Mouse (Mus musculus): ENCODE results near the gene Cabp4. TPM values are rescaled to one million over a fixed set of nuclear protein-coding genes. Genes with fewer than 3 reads are reported as not detected.

Cabp4 gene
- total RNA-seq, 1 experiment from 2014 or later = 0.93 TPM

GRCm38 (mm10) chr19:4094348-4094747 is 49.5 kb downstream of the Cabp4 start:
- no peak for ATAC-seq (ENCODE audit: extremely low read depth, insufficient number of reproducible peaks, low FRiP score, poor library complexity, severe bottlenecking)

- ATAC-seq (ENCODE audit: extremely low read depth, insufficient number of reproducible peaks, low FRiP score, poor library complexity, severe bottlenecking) = no peak
Measured at GRCm38 (mm10) chr19:4093772-4094171, 50.1 kb downstream of the Cabp4 start.

- no peak for ATAC-seq (ENCODE audit: extremely low read depth, insufficient number of reproducible peaks, low FRiP score, poor library complexity, severe bottlenecking)
Measured at GRCm38 (mm10) chr19:4092750-4093149, 51.1 kb downstream of the Cabp4 start.

GRCm38 (mm10) chr19:4091383-4091782 is 52.5 kb downstream of the Cabp4 start:
- ATAC-seq (ENCODE audit: extremely low read depth, insufficient number of reproducible peaks, low FRiP score, poor library complexity, severe bottlenecking) = no peak

GRCm38 (mm10) chr19:4090446-4090845 is 53.4 kb downstream of the Cabp4 start:
- ATAC-seq (ENCODE audit: extremely low read depth, insufficient number of reproducible peaks, low FRiP score, poor library complexity, severe bottlenecking) = no peak

- no peak for ATAC-seq (ENCODE audit: extremely low read depth, insufficient number of reproducible peaks, low FRiP score, poor library complexity, severe bottlenecking)
Measured at GRCm38 (mm10) chr19:4089128-4089527, 54.7 kb downstream of the Cabp4 start.

- no peak for ATAC-seq (ENCODE audit: extremely low read depth, insufficient number of reproducible peaks, low FRiP score, poor library complexity, severe bottlenecking)
Measured at GRCm38 (mm10) chr19:4088146-4088545, 55.7 kb downstream of the Cabp4 start.

- no peak for ATAC-seq (ENCODE audit: extremely low read depth, insufficient number of reproducible peaks, low FRiP score, poor library complexity, severe bottlenecking)
Measured at GRCm38 (mm10) chr19:4087090-4087489, 56.7 kb downstream of the Cabp4 start.

- no peak for ATAC-seq (ENCODE audit: extremely low read depth, insufficient number of reproducible peaks, low FRiP score, poor library complexity, severe bottlenecking)
Measured at GRCm38 (mm10) chr19:4086156-4086555, 57.7 kb downstream of the Cabp4 start.

Other genes with a start within 250 kb of the Cabp4 start
- gene Tcirg1, start 236.9 kb downstream of the Cabp4 start, total RNA-seq (2017) = 158 and 167 TPM in 2 replicates
- 34.7 and 40.1 TPM in 2 replicates for gene Ndufs8, start 231.3 kb downstream of the Cabp4 start, total RNA-seq (2017)
- gene Aldh3b1, start 214.2 kb downstream of the Cabp4 start, total RNA-seq (2017) = 78.5 and 85.2 TPM in 2 replicates
- gene Unc93b1, start 208.8 kb downstream of the Cabp4 start, total RNA-seq (2017) = 628 and 632 TPM in 2 replicates
- gene Aldh3b3, start 185.4 kb downstream of the Cabp4 start, total RNA-seq (2017) = not detected in 2 replicates
- gene Aldh3b2, start 171.7 kb downstream of the Cabp4 start, total RNA-seq (2017) = 0.25 TPM in 1 of 2 replicates, not detected in the other
- not detected in 2 replicates for gene Acy3, start 157.5 kb downstream of the Cabp4 start, total RNA-seq (2017)
- not detected in 2 replicates for gene Tbx10, start 151.3 kb downstream of the Cabp4 start, total RNA-seq (2017)
- 7.0 and 15.5 TPM in 2 replicates for gene Nudt8, start 143.5 kb downstream of the Cabp4 start, total RNA-seq (2017)
- 6.2 and 7.5 TPM in 2 replicates for gene Gm49405, start 143.4 kb downstream of the Cabp4 start, total RNA-seq (2017)
- gene Doc2g, start 140.7 kb downstream of the Cabp4 start, total RNA-seq (2017) = 4.0 and 7.2 TPM in 2 replicates
- gene Ndufv1, start 131.2 kb downstream of the Cabp4 start, total RNA-seq (2017) = 63.9 and 64.6 TPM in 2 replicates
- gene Gstp1, start 106.0 kb downstream of the Cabp4 start, total RNA-seq (2017) = 53.2 and 68.1 TPM in 2 replicates
- gene Gstp2, start 98.0 kb downstream of the Cabp4 start, total RNA-seq (2017) = 1.4 TPM in 1 of 2 replicates, not detected in the other
- 22.6 and 23.6 TPM in 2 replicates for gene Gstp3, start 84.5 kb downstream of the Cabp4 start, total RNA-seq (2017)
- gene Cabp2, start 62.5 kb downstream of the Cabp4 start, total RNA-seq (2017) = not detected in 2 replicates
- 202 and 205 TPM in 2 replicates for gene Cdk2ap2, start 46.9 kb downstream of the Cabp4 start, total RNA-seq (2017)
- gene Pitpnm1, start 44.0 kb downstream of the Cabp4 start, total RNA-seq (2017) = 115 and 132 TPM in 2 replicates
- 53.9 and 61.6 TPM in 2 replicates for gene Aip, start 18.2 kb downstream of the Cabp4 start, total RNA-seq (2017)
- gene Gpr152, start 4.2 kb downstream of the Cabp4 start, total RNA-seq (2017) = 0.12 and 0.23 TPM in 2 replicates
- gene Coro1b, start 4.6 kb upstream of the Cabp4 start, total RNA-seq (2017) = 134 and 152 TPM in 2 replicates
- 227 and 252 TPM in 2 replicates for gene Ptprcap, start 9.6 kb upstream of the Cabp4 start, total RNA-seq (2017)
- 34.0 and 45.2 TPM in 2 replicates for gene Rps6kb2, start 19.3 kb upstream of the Cabp4 start, total RNA-seq (2017)
- 95.9 and 99.3 TPM in 2 replicates for gene Carns1, start 31.4 kb upstream of the Cabp4 start, total RNA-seq (2017)
- 231 and 269 TPM in 2 replicates for gene Tbc1d10c, start 47.3 kb upstream of the Cabp4 start, total RNA-seq (2017)
- 535 and 541 TPM in 2 replicates for gene Ppp1ca, start 48.0 kb upstream of the Cabp4 start, total RNA-seq (2017)
- gene Rad9a, start 57.6 kb upstream of the Cabp4 start, total RNA-seq (2017) = 35.1 and 44.3 TPM in 2 replicates
- gene Clcf1, start 70.2 kb upstream of the Cabp4 start, total RNA-seq (2017) = 52.0 and 61.9 TPM in 2 replicates
- gene AC109138.7, start 70.3 kb upstream of the Cabp4 start, total RNA-seq (2017) = not detected in 2 replicates
- gene Pold4, start 87.9 kb upstream of the Cabp4 start, total RNA-seq (2017) = 228 and 251 TPM in 2 replicates
- 48.0 and 59.8 TPM in 2 replicates for gene Ssh3, start 125.1 kb upstream of the Cabp4 start, total RNA-seq (2017)
- 36.3 and 49.8 TPM in 2 replicates for gene Ankrd13d, start 139.1 kb upstream of the Cabp4 start, total RNA-seq (2017)
- gene Grk2, start 162.2 kb upstream of the Cabp4 start, total RNA-seq (2017) = 692 and 849 TPM in 2 replicates

Measured in neutrophil, adult 5-6 weeks (primary cell).